16 mouse cellular contexts compared by ENCODE assay signal in the genomic region with DNA sequence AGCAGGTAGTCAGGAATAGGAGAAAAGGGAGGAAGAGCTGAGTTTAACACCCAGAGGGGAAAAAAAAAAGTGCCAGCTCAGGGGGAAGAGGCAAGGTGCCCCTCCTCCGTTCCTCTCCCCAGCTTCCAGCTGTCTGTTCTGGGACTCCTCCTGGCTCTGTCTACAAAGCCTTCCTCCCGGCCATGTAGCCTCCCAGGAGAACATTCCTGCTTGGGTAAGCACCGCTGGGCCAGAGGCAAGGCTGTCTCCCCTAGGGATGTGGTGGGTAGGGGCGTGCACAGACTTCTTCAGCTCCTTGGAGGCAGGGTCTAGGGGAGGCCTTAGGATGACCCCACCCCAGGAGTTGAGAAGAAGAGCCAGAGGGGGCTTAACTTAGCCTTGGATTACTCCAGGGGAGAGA. TPM values are rescaled to one million over a fixed set of nuclear protein-coding genes. Genes with fewer than 3 reads are reported as not detected.
A peak's percentile ranks its signal among the peaks of the same experiment; 100 is the strongest.
DNase-seq lines count a peak whose midpoint lies in the region; ATAC-seq and TF ChIP-seq lines count a peak whose summit lies in the region.
"Had no signal": no experiment of that assay in that cellular context is flagged by ENCODE, and none has a peak within 500 bp of the region (broad histone marks: within the 10 kb centered on the region; RNA-seq: fewer than 3 reads in every experiment).

No protein-coding gene starts in this region.

- no peaks in the 10 kb centered on the region for H3K36me3 ChIP-seq in heart, embryonic 13.5 days
- no peaks in the 10 kb centered on the region for H3K36me3 ChIP-seq in neural tube, embryonic 11.5 days (ENCODE audit: control insufficient read depth, insufficient read depth, low read length)
- H3K36me3 ChIP-seq in neural tube, embryonic 15.5 days = no peaks in the 10 kb centered on the region
- no peaks in the 10 kb centered on the region for H3K36me3 ChIP-seq in heart, postnatal 0 days (replicated peaks; ENCODE audit: control insufficient read depth, insufficient read depth, low read length)
- H3K36me3 ChIP-seq: liver, embryonic 13.5 days; midbrain, embryonic 13.5 days had no signal

- 32% methylated on average over 4 of the region's 4 CpGs for WGBS in heart, embryonic 13.5 days
- WGBS in neural tube, embryonic 11.5 days = 33% methylated on average over 4 of the region's 4 CpGs
- WGBS in neural tube, embryonic 15.5 days = 20% methylated on average over 4 of the region's 4 CpGs
- WGBS in heart, postnatal 0 days = 42% methylated on average over 4 of the region's 4 CpGs

- H3K4me3 ChIP-seq in heart, embryonic 13.5 days = no peak overlapping the region
- H3K4me3 ChIP-seq in neural tube, embryonic 11.5 days (ENCODE audit: low read depth, low read length) = no peak overlapping the region
- no peak overlapping the region for H3K4me3 ChIP-seq in neural tube, embryonic 15.5 days (replicated peaks)
- no peak overlapping the region for H3K4me3 ChIP-seq in heart, postnatal 0 days (ENCODE audit: low read depth, low read length)
- H3K4me3 ChIP-seq: layer of hippocampus, adult 2 months; liver, embryonic 13.5 days; midbrain, embryonic 13.5 days had no signal

- H3K9me3 ChIP-seq in heart, embryonic 13.5 days = no peaks in the 10 kb centered on the region
- H3K9me3 ChIP-seq in neural tube, embryonic 11.5 days (ENCODE audit: control insufficient read depth, low read length) = no peaks in the 10 kb centered on the region
- H3K9me3 ChIP-seq in neural tube, embryonic 15.5 days (replicated peaks) = no peaks in the 10 kb centered on the region
- no peaks in the 10 kb centered on the region for H3K9me3 ChIP-seq in heart, postnatal 0 days (replicated peaks; ENCODE audit: control insufficient read depth, low read length)
- H3K9me3 ChIP-seq: liver, embryonic 13.5 days; midbrain, embryonic 13.5 days had no signal

- no peak for TF ChIP-seq EP300 in heart, postnatal 0 days (IDR thresholded peaks at IDR 0.05; ENCODE audit: low read depth)

- peak overlapping the region; percentile 100 for H3K27ac ChIP-seq in heart, embryonic 13.5 days (replicated peaks)
- 0 out of 2 replicates have a peak overlapping the region, but pooled peaks have one; percentile 14 for H3K27ac ChIP-seq in neural tube, embryonic 11.5 days (ENCODE audit: low read depth, low read length)
- H3K27ac ChIP-seq in neural tube, embryonic 15.5 days (replicated peaks) = no peak overlapping the region
- peak overlapping the region; percentile 82 for H3K27ac ChIP-seq in heart, postnatal 0 days (ENCODE audit: low read depth)
- H3K27ac ChIP-seq: layer of hippocampus, adult 2 months; liver, embryonic 13.5 days had no signal

- no peak for ATAC-seq in heart, embryonic 13.5 days (ENCODE audit: extremely low read depth, insufficient number of reproducible peaks, low FRiP score, low TSS enrichment)
- ATAC-seq in neural tube, embryonic 11.5 days (ENCODE audit: insufficient read depth, low FRiP score, low TSS enrichment) = no peak
- no peak for ATAC-seq in neural tube, embryonic 15.5 days (ENCODE audit: low FRiP score)
- ATAC-seq in heart, postnatal 0 days (ENCODE audit: insufficient read depth, low read depth) = no peak
- ATAC-seq in inflammation-experienced regulatory T-cells, adult 6 months = no peak
- ATAC-seq: forebrain, embryonic 14.5 days; midbrain, embryonic 13.5 days had no signal

- H3K4me1 ChIP-seq in heart, embryonic 13.5 days = peaks cover 100% of the 10 kb centered on the region
- peaks cover 24% of the 10 kb centered on the region for H3K4me1 ChIP-seq in neural tube, embryonic 11.5 days (ENCODE audit: control insufficient read depth, insufficient read depth, low read length)
- H3K4me1 ChIP-seq in neural tube, embryonic 15.5 days = peaks cover 42% of the 10 kb centered on the region
- H3K4me1 ChIP-seq in heart, postnatal 0 days (ENCODE audit: control insufficient read depth, insufficient read depth) = peaks cover 77% of the 10 kb centered on the region

- H3K4me2 ChIP-seq in heart, embryonic 13.5 days = peak overlapping the region; percentile 13; the same call in 1 of the 2 replicates
- no peak overlapping the region for H3K4me2 ChIP-seq in neural tube, embryonic 11.5 days (ENCODE audit: low read depth)
- H3K4me2 ChIP-seq in neural tube, embryonic 15.5 days = no peak overlapping the region
- H3K4me2 ChIP-seq in heart, postnatal 0 days (ENCODE audit: low read depth, low read length) = no peak overlapping the region
- H3K4me2 ChIP-seq: liver, embryonic 13.5 days; midbrain, embryonic 13.5 days had no signal

- TF ChIP-seq CTCF in heart, postnatal 0 days (IDR thresholded peaks at IDR 0.05; ENCODE audit: low read depth) = no peak

- H3K27me3 ChIP-seq in heart, embryonic 13.5 days (replicated peaks) = no peaks in the 10 kb centered on the region
- H3K27me3 ChIP-seq in neural tube, embryonic 11.5 days (ENCODE audit: control insufficient read depth, insufficient read depth, low read length) = no peaks in the 10 kb centered on the region; the same call in 1 of the 2 replicates
- H3K27me3 ChIP-seq in neural tube, embryonic 15.5 days (replicated peaks) = no peaks in the 10 kb centered on the region
- H3K27me3 ChIP-seq in heart, postnatal 0 days (ENCODE audit: control insufficient read depth, insufficient read depth, low read length) = no peaks in the 10 kb centered on the region

- peak overlapping the region; percentile 73 for H3K9ac ChIP-seq in heart, embryonic 13.5 days
- no peak overlapping the region for H3K9ac ChIP-seq in neural tube, embryonic 11.5 days (ENCODE audit: low read length)
- no peak overlapping the region for H3K9ac ChIP-seq in neural tube, embryonic 15.5 days (replicated peaks)
- H3K9ac ChIP-seq in heart, postnatal 0 days (replicated peaks; ENCODE audit: low read depth, low read length) = no peak overlapping the region
- H3K9ac ChIP-seq: liver, embryonic 13.5 days; midbrain, embryonic 13.5 days had no signal

- DNase-seq in heart, adult 9 months (ENCODE audit: low spot score in 2 of 2) = no peak
- DNase-seq in neural tube, embryonic 11.5 days (ENCODE audit: low spot score) = no peak
- no peak for DNase-seq in heart, postnatal 0 days (ENCODE audit: low spot score)
- DNase-seq in adrenal gland, postnatal 14 days = no peak
- DNase-seq: cerebellum, adult 9-10 months; kidney, postnatal 10 days; left cerebral cortex, postnatal 4 days; liver, embryonic 13.5 days; spleen, adult 18-20 months had no signal

RNA-seq across cellular contexts. Expression of a gene that starts 26.5 kb away (rescaled TPM):
- polyA plus RNA-seq in heart, embryonic 13.5 days (2015; fragmentation: Nextera tagmentation; extraction: Ambion mirVana) = 12.1 and 13.9 TPM in 2 replicates
- 2.3 and 2.9 TPM in 2 replicates for polyA plus RNA-seq in neural tube, embryonic 11.5 days (2014; fragmentation: Nextera tagmentation; extraction: Ambion mirVana)
- 2.3 and 2.8 TPM in 2 replicates for polyA plus RNA-seq in neural tube, embryonic 15.5 days (2015; fragmentation: Nextera tagmentation; extraction: Ambion mirVana)
- total RNA-seq in heart, postnatal 0 days (2014; rRNA removed; ENCODE audit: low replicate concordance) = 50.5 and 63.2 TPM in 2 replicates
- polyA plus RNA-seq in heart, postnatal 0 days (2015; fragmentation: Nextera tagmentation; extraction: Ambion mirVana) = 4.9 and 5.0 TPM in 2 replicates
- under 1 TPM in 1 of 3 experiments, not detected in 2; 0.10 TPM for polyA plus RNA-seq in inflammation-experienced regulatory T-cells, adult 6 months (2017; shearing (Covaris generic))
- total RNA-seq in adrenal gland, postnatal 14 days (2021) = 10.5 and 11.3 TPM in 2 replicates
- total RNA-seq: granulocyte monocyte progenitor cell, adult 5-6 weeks had no signal

RNA-seq across cellular contexts. Expression of a gene that starts 52.3 kb away (rescaled TPM):
- 5.4 and 5.6 TPM in 2 replicates for polyA plus RNA-seq in heart, embryonic 13.5 days (2015; fragmentation: Nextera tagmentation; extraction: Ambion mirVana)
- polyA plus RNA-seq in neural tube, embryonic 11.5 days (2014; fragmentation: Nextera tagmentation; extraction: Ambion mirVana) = 9.3 and 10.4 TPM in 2 replicates
- polyA plus RNA-seq in neural tube, embryonic 15.5 days (2015; fragmentation: Nextera tagmentation; extraction: Ambion mirVana) = 12.6 and 13.2 TPM in 2 replicates
- 1.6 and 2.9 TPM in 2 replicates for total RNA-seq in heart, postnatal 0 days (2014; rRNA removed; ENCODE audit: low replicate concordance)
- polyA plus RNA-seq in heart, postnatal 0 days (2015; fragmentation: Nextera tagmentation; extraction: Ambion mirVana) = 3.7 and 4.4 TPM in 2 replicates
- 10 to 100 TPM; 10.6 to 18.7 (median 14.6) TPM for polyA plus RNA-seq in inflammation-experienced regulatory T-cells, adult 6 months (2017; shearing (Covaris generic))
- 14.3 and 20.7 TPM in 2 replicates for total RNA-seq in adrenal gland, postnatal 14 days (2021)
